Mouse (Mus musculus): ENCODE data around the gene Zbtb49. TPM values are rescaled to one million over a fixed set of nuclear protein-coding genes. Genes with fewer than 3 reads are reported as not detected.
A peak's percentile ranks its signal among the peaks of the same experiment; 100 is the strongest.

Gene Zbtb49
- polyA plus RNA-seq, 1 experiment, result 18.7 TPM

- Histone ChIP-seq H3K4me1 (ENCODE audit: control insufficient read depth, insufficient read depth, low read length) (no peaks in the 10 kb centered on the region), H3K27ac (ENCODE audit: insufficient read depth, low read length) (no peak overlapping the region), H3K4me3 (replicated peaks; ENCODE audit: insufficient read depth, low read depth, low read length) (no peak overlapping the region), H3K27me3 (ENCODE audit: control insufficient read depth, insufficient read depth, low read length) (no peaks in the 10 kb centered on the region)
- TF ChIP-seq POLR2A (IDR thresholded peaks at IDR 0.05; ENCODE audit: borderline replicate concordance, insufficient read depth, low read length) (no peak), CTCF (IDR thresholded peaks at IDR 0.05; ENCODE audit: borderline replicate concordance, insufficient read depth, low read depth, low read length) (no peak)
- 44% methylated on average over 4 of the region's 4 CpGs for WGBS
- no peak for DNase-seq
These were observed 34.9 kb upstream of the Zbtb49 start for GRCm38 (mm10) chr5:38255195-38255594.

GRCm38 (mm10) chr5:38241966-38242365, 21.7 kb upstream of the Zbtb49 start:
- Histone ChIP-seq H3K4me3 (replicated peaks; ENCODE audit: insufficient read depth, low read depth, low read length) (no peak overlapping the region), H3K27me3 (ENCODE audit: control insufficient read depth, insufficient read depth, low read length) (no peaks in the 10 kb centered on the region; the same call in 1 of the 2 replicates), H3K4me1 (ENCODE audit: control insufficient read depth, insufficient read depth, low read length) (peaks cover 4% of the 10 kb centered on the region; the same call in 1 of the 2 replicates), H3K27ac (ENCODE audit: insufficient read depth, low read length) (no peak overlapping the region)
- no peak for DNase-seq
- no peak for TF ChIP-seq POLR2A (IDR thresholded peaks at IDR 0.05; ENCODE audit: borderline replicate concordance, insufficient read depth, low read length)
- TF ChIP-seq CTCF (IDR thresholded peaks at IDR 0.05; ENCODE audit: borderline replicate concordance, insufficient read depth, low read depth, low read length), result no peak
- WGBS, result 81% methylated on average over 6 of the region's 6 CpGs

DNA sequence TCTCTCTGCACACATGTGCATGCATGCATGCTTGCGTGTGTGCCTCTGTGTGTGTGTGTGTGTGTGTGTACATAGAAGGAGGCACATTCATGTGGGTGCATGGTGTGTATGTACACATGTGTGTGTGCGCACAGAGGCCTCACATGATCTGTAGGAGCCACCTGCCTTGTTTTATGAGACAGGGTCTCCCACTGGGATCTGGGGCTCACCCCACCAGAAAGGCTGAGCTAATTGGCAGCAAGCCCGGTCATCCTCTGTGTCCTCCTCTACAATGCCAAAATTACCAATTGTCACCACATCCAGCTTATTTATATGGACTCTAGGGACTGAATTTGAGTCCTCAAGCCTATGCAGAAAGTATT, 21.2 kb upstream of the Zbtb49 start:
- Histone ChIP-seq H3K27ac (ENCODE audit: insufficient read depth, low read length) (no peak overlapping the region), H3K4me1 (ENCODE audit: control insufficient read depth, insufficient read depth, low read length) (peaks cover 4% of the 10 kb centered on the region; the same call in 1 of the 2 replicates), H3K4me3 (replicated peaks; ENCODE audit: insufficient read depth, low read depth, low read length) (no peak overlapping the region), H3K27me3 (ENCODE audit: control insufficient read depth, insufficient read depth, low read length) (no peaks in the 10 kb centered on the region; the same call in 1 of the 2 replicates)
- 37% methylated on average over 3 of the region's 3 CpGs for WGBS
- TF ChIP-seq CTCF (IDR thresholded peaks at IDR 0.05; ENCODE audit: borderline replicate concordance, insufficient read depth, low read depth, low read length), result no peak
- TF ChIP-seq POLR2A (IDR thresholded peaks at IDR 0.05; ENCODE audit: borderline replicate concordance, insufficient read depth, low read length), result no peak
- no peak for DNase-seq

DNA sequence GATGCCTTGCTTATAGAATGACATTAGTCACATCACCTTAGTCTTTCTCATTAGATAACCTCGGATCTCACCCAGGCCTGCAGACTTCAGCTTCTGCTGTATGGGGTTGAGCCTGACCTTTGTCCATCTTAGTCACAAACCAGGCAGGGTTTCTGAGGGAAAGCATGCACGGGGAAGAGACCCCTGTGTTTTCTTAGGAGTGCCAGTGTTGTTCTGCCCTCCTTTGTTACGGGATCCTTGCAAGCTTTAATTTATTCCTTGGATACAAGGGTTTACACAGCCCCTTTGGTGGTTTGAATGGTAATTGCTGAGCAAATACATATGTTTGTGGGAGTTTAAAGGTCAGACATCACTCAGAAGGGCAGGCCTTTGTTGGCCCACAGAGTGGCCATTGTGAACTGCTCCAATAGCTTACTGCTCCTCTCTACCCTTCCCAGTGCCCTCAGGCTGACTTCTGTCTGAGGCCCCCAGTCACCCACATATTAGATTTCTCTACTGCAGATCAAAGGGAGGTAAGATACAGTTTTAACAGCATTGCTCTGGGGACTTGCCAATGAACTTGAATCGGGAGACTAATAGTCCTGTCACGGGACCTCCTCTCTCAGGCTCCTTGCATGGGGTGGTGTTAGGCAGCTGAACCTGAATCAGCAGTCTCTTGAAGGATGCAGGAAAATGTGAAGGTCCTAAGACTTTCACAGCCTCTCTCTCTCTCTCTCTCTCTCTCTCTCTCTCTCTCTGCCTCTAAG, 20.6 kb upstream of the Zbtb49 start:
- no peaks in the 10 kb centered on the region; the same call in 1 of the 2 replicates for H3K27me3 ChIP-seq (ENCODE audit: control insufficient read depth, insufficient read depth, low read length)
- peaks cover 4% of the 10 kb centered on the region; the same call in 1 of the 2 replicates for H3K4me1 ChIP-seq (ENCODE audit: control insufficient read depth, insufficient read depth, low read length)
- DNase-seq, result no peak
- H3K27ac ChIP-seq (ENCODE audit: insufficient read depth, low read length), result no peak overlapping the region
- no peak overlapping the region for H3K4me3 ChIP-seq (replicated peaks; ENCODE audit: insufficient read depth, low read depth, low read length)
- TF ChIP-seq CTCF (IDR thresholded peaks at IDR 0.05; ENCODE audit: borderline replicate concordance, insufficient read depth, low read depth, low read length) (no peak), POLR2A (IDR thresholded peaks at IDR 0.05; ENCODE audit: borderline replicate concordance, insufficient read depth, low read length) (no peak)
- WGBS, result 36% methylated on average over 5 of the region's 5 CpGs

GRCm38 (mm10) chr5:38236627-38237026, 16.4 kb upstream of the Zbtb49 start:
- TF ChIP-seq POLR2A (IDR thresholded peaks at IDR 0.05; ENCODE audit: borderline replicate concordance, insufficient read depth, low read length) (no peak), CTCF (IDR thresholded peaks at IDR 0.05; ENCODE audit: borderline replicate concordance, insufficient read depth, low read depth, low read length) (no peak)
- 89% methylated on average over 2 of the region's 2 CpGs for WGBS
- Histone ChIP-seq H3K4me1 (ENCODE audit: control insufficient read depth, insufficient read depth, low read length) (peaks cover 4% of the 10 kb centered on the region; the same call in 1 of the 2 replicates), H3K27ac (ENCODE audit: insufficient read depth, low read length) (no peak overlapping the region), H3K4me3 (replicated peaks; ENCODE audit: insufficient read depth, low read depth, low read length) (no peak overlapping the region), H3K27me3 (ENCODE audit: control insufficient read depth, insufficient read depth, low read length) (no peaks in the 10 kb centered on the region)
- DNase-seq, result no peak

GRCm38 (mm10) chr5:38235422-38235821, 15.2 kb upstream of the Zbtb49 start:
- TF ChIP-seq POLR2A (IDR thresholded peaks at IDR 0.05; ENCODE audit: borderline replicate concordance, insufficient read depth, low read length), result no peak
- TF ChIP-seq CTCF (IDR thresholded peaks at IDR 0.05; ENCODE audit: borderline replicate concordance, insufficient read depth, low read depth, low read length), result peak; percentile 68
- WGBS, result 72% methylated on average over 4 of the region's 4 CpGs
- H3K4me1 ChIP-seq (ENCODE audit: control insufficient read depth, insufficient read depth, low read length), result no peaks in the 10 kb centered on the region
- H3K27ac ChIP-seq (ENCODE audit: insufficient read depth, low read length), result no peak overlapping the region
- H3K4me3 ChIP-seq (replicated peaks; ENCODE audit: insufficient read depth, low read depth, low read length), result no peak overlapping the region
- DNase-seq, result peak in 1 of 2 experiments; percentile 43
- no peaks in the 10 kb centered on the region for H3K27me3 ChIP-seq (ENCODE audit: control insufficient read depth, insufficient read depth, low read length)

GRCm38 (mm10) chr5:38219771-38220307, 418 bp downstream of the Zbtb49 start:
- H3K27ac ChIP-seq (ENCODE audit: insufficient read depth, low read length), result peak overlapping the region; percentile 29; the same call in 1 of the 2 replicates
- H3K4me3 ChIP-seq (replicated peaks; ENCODE audit: insufficient read depth, low read depth, low read length), result peak overlapping the region; percentile 57
- no peak for DNase-seq
- H3K4me1 ChIP-seq (ENCODE audit: control insufficient read depth, insufficient read depth, low read length), result peaks cover 3% of the 10 kb centered on the region
- 1% methylated on average over 35 of the region's 35 CpGs for WGBS
- TF ChIP-seq CTCF (IDR thresholded peaks at IDR 0.05; ENCODE audit: borderline replicate concordance, insufficient read depth, low read depth, low read length) (no peak), POLR2A (IDR thresholded peaks at IDR 0.05; ENCODE audit: borderline replicate concordance, insufficient read depth, low read length) (no peak)
- no peaks in the 10 kb centered on the region for H3K27me3 ChIP-seq (ENCODE audit: control insufficient read depth, insufficient read depth, low read length)

GRCm38 (mm10) chr5:38213009-38213408, 7.2 kb downstream of the Zbtb49 start:
- H3K27me3 ChIP-seq (ENCODE audit: control insufficient read depth, insufficient read depth, low read length), result no peaks in the 10 kb centered on the region
- H3K4me3 ChIP-seq (replicated peaks; ENCODE audit: insufficient read depth, low read depth, low read length), result no peak overlapping the region
- H3K27ac ChIP-seq (ENCODE audit: insufficient read depth, low read length), result no peak overlapping the region
- DNase-seq, result no peak
- WGBS, result 82% methylated on average over 6 of the region's 6 CpGs
- peaks cover 3% of the 10 kb centered on the region for H3K4me1 ChIP-seq (ENCODE audit: control insufficient read depth, insufficient read depth, low read length)
- TF ChIP-seq CTCF (IDR thresholded peaks at IDR 0.05; ENCODE audit: borderline replicate concordance, insufficient read depth, low read depth, low read length) (no peak), POLR2A (IDR thresholded peaks at IDR 0.05; ENCODE audit: borderline replicate concordance, insufficient read depth, low read length) (no peak)

Data from cerebellum, adult 2 months (tissue).